In the genomic region with DNA sequence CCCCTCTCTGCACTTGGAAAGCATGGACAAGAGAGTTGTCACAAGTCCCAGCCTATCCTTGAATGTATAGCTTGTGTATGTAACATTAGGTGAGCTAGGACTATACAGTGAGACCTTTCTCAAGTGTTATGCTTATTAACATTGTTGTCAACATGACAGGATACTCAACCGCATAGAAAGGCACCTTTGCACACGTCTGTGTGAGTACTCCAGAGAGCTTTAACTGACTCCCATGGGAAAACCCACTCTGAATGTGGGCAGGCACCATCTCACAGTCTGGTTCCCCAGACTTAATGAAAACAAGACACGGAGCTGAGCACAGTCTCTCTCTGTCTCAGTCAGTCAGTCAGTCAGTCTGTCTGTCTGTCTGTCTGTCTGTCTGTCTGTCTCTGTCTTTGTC, we compare ENCODE assay signal across 13 mouse cellular contexts.
"Had no signal": no experiment of that assay in that cellular context is flagged by ENCODE, and none has a peak within 500 bp of the region (broad histone marks: within the 10 kb centered on the region; RNA-seq: fewer than 3 reads in every experiment).

No protein-coding gene starts in this region.

- H3K9me3 ChIP-seq: liver, embryonic 13.5 days; megakaryocyte, embryonic 14.5 days; midbrain, embryonic 10.5 days; midbrain, embryonic 15.5 days had no signal

- H3K4me3 ChIP-seq: layer of hippocampus, adult 2 months; left cerebral cortex, adult 2 months; liver, embryonic 13.5 days; megakaryocyte, embryonic 14.5 days; midbrain, embryonic 10.5 days; midbrain, embryonic 15.5 days had no signal

- H3K4me1 ChIP-seq: liver, embryonic 13.5 days; megakaryocyte, embryonic 14.5 days; midbrain, embryonic 15.5 days had no signal

- H3K36me3 ChIP-seq: liver, embryonic 13.5 days; midbrain, embryonic 10.5 days; midbrain, embryonic 15.5 days had no signal

- DNase-seq: kidney, adult 2 months; kidney, postnatal 25 days; layer of hippocampus, adult 9-11 months; liver, embryonic 13.5 days; lung, adult 2 months; thymus, adult 18-20 months; thymus, postnatal 36 days had no signal

- H3K9ac ChIP-seq: liver, embryonic 13.5 days; midbrain, embryonic 15.5 days had no signal

- H3K27ac ChIP-seq: kidney, postnatal 0 days; left cerebral cortex, adult 2 months; liver, embryonic 13.5 days; midbrain, embryonic 10.5 days; midbrain, embryonic 15.5 days had no signal

- ATAC-seq: midbrain, embryonic 15.5 days had no signal

- H3K27me3 ChIP-seq: liver, embryonic 13.5 days; megakaryocyte, embryonic 14.5 days; midbrain, embryonic 15.5 days had no signal

- H3K4me2 ChIP-seq: liver, embryonic 13.5 days; midbrain, embryonic 15.5 days had no signal
